Mouse (Mus musculus): ENCODE measurements at regions not wholly inside any gene's neighbourhood (a gene's known extent, or its start where the extent isn't known, plus 50 kb on each side); places are given as distances from the start of the nearest gene placed in this dataset.

GRCm38 (mm10) chrX:166867692-166868091, 282.2 kb upstream of the Egfl6 start:
- TF ChIP-seq GATA4 (IDR thresholded peaks at IDR 0.05; ENCODE audit: insufficient replicate concordance, low read length) = no peak
